Mouse (Mus musculus): ENCODE data around the gene Cyb561a3.

Gene Cyb561a3

GRCm38 (mm10) chr19:10590301-10590700 lies 13.3 kb downstream of the Cyb561a3 start:
- no peak for DNase-seq (ENCODE audit: low read depth, low spot score)

DNA sequence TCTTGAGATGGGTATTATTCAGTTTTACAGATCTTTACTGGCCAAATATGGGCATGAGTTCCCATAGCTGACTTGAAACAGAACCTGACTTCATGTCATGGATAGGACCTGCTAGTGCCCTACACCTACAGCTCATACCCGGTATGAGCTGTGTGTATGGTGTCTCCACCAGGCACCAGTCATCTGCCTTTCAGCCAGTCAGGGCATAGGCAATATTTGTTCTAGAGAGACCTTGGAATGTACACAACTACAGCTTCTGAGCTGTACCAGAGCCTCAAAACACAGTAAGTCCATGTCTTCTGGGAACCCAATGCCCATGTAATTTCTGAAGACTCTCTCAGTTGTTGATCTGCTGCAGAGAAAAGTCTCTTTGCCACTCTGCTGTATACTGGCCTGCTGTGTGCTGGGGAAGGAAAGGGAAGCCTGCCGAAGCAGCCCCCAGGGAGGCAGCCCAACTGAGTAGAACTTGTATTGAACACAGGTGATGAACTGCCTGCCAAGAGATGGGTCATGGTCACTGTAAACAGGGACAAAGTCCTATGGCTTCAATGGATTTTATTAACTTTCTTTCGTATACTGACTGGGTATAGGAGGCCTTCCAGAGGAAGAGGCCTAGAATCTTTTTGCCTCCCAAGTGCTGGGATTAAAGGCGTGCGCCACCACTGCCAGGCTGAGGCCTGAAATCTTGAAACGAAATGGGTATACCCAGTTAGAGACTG lies 14.8 kb downstream of the Cyb561a3 start:
- no peak for DNase-seq (ENCODE audit: low read depth, low spot score)

DNA sequence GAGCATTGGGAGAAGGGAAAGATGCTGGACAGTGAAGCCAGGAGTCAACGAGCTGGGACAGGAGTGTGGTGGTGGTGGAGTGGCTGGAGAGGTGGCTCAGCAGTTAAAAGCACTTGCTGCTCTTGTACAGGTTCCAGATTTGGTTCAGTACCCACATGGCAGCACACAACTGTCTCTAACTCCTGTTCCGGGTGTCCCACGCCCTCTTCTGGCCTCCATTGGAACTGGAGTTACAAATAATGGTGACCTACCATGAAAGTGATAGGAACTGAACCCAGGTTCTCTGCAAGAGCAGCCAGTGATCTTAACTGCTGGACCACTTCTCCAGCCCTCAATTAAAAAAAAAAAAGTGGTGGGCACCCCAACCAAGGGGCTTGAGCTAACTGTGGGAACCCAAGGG lies 21.2 kb downstream of the Cyb561a3 start:
- no peak for DNase-seq (ENCODE audit: low read depth, low spot score)

GRCm38 (mm10) chr19:10599648-10600047 lies 22.7 kb downstream of the Cyb561a3 start:
- no peak for DNase-seq (ENCODE audit: low read depth, low spot score)

DNA sequence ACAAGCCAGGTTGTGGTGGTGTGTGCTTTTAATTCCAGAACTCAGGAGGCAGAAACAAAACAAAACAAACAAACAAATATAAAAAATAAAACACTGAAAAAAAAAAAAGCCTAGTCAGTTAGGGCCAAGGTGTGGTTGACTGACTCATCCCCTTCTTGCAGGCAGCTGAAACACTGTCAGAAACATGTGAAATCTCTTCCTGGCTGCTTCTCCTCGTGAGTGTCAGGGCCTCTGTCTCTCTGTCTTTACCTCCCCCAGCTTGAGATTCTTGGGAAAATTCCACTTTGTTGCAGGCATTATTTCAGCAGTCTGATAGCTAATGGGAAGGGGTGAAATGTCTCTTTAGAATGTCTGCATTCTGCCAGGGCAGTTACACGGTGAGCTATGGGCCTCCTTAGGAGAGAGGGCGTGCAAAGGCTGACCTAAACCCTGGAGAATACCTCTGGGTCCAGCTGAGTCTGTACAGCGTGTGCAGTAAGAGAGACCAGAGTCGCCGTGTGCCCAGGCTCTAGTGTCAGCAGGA lies 25.3 kb downstream of the Cyb561a3 start:
- DNase-seq (ENCODE audit: low read depth, low spot score): no peak

DNA sequence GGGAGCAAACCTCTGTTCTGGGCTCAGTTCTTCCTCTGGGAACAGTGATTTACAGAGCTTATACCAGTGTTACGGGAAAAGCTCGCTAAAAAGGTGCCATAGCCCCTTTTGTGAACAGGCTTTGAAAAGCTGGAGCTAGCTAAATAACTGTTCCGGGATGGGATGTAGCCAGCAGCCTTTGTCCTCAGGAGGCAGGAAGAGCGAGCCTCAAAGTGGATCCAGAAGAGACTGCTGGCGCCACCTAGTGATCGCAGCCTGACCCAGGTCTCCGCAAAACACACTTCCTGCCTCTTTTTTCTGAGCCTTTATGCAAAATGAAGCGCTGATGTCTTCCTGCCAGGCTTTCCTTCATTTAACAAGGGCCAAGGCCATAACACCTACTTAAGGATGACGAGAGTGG lies 25.8 kb downstream of the Cyb561a3 start:
- DNase-seq (ENCODE audit: low read depth, low spot score): peak; percentile 73

GRCm38 (mm10) chr19:10603660-10604523 lies 26.9 kb downstream of the Cyb561a3 start:
- no peak for DNase-seq (ENCODE audit: low read depth, low spot score)

GRCm38 (mm10) chr19:10604534-10604933 lies 27.6 kb downstream of the Cyb561a3 start:
- no peak for DNase-seq (ENCODE audit: low read depth, low spot score)

- DNase-seq (ENCODE audit: low read depth, low spot score): peak; percentile 97
Measured at GRCm38 (mm10) chr19:10605293-10605900, 28.4 kb downstream of the Cyb561a3 start, which contains the start of the genes Ddb1 and Tkfc. Ddb1 (plus strand) TSS chr19:10605327. Tkfc (minus strand) TSS chr19:10605654.

DNA sequence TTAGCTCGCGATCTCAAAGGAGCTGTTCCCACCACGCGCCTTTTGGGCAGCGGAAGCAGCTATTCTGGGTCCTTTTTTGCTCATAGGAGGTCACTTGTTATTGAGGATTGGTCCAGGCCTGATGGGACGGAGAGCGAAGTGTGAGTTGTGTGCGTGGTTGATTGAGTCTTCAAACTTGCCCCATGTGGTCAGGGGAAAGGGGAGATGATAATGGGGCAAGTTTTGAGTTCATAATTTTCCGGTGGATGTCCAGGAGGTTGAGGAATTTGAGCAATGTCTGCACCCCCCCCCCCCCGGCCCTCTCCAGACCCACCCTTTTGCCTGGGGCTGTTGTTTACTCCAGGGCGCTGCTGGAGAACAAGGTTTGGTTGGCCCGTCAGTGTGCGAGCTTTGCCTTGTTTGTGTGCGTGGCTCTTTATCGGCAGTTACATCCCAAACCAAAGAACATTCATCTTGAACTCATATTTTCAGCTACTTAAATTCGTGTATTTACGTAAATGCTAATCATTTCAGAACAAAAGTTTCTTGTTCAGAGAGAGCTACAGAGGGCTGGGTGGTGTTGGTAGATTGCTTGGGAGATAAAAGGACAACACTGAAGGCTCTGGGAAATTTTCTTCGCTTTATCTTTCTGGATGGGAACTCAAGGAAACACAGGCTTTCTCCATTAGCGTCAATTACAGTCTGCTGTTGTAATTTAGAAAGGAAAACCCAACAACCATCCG lies 29.1 kb downstream of the Cyb561a3 start:
- no peak for DNase-seq (ENCODE audit: low read depth, low spot score)

DNA sequence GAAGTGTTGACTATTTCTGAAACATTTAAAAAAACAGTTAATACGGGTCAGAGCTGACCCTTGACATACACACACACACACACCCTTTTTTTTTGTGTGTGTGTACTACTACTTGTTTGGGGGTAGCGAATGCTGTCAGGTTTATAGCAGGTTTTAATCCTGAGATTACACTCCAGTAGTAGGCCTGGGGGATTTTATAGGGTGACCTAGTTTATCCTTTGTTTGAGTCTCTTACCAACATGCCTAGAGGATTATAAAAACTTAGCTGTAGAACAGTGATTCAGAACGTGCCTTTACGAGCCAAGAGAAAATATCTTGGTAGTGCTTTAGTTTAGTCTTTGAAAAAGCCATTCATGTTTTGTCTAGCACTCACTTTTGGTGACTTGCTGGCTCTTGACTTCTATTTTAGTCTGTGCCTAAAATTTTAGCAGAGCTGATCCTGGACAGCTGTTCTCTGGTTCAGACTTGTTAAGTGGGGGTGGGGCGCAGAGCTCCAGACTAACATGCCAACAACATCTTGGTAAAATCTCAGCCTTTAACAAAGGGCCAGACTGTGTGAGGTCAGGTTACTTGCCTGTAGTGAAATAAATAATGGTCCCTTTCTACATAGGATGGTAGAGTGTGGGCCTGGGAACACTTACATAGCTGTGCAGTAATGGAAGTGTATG lies 31.7 kb downstream of the Cyb561a3 start:
- no peak for DNase-seq (ENCODE audit: low read depth, low spot score)

GRCm38 (mm10) chr19:10634106-10634871 lies 57.3 kb downstream of the Cyb561a3 start, which contains the start of gene Vwce:
Vwce (plus strand) TSS chr19:10634213.
- DNase-seq (ENCODE audit: low read depth, low spot score): peak; percentile 6

DNA sequence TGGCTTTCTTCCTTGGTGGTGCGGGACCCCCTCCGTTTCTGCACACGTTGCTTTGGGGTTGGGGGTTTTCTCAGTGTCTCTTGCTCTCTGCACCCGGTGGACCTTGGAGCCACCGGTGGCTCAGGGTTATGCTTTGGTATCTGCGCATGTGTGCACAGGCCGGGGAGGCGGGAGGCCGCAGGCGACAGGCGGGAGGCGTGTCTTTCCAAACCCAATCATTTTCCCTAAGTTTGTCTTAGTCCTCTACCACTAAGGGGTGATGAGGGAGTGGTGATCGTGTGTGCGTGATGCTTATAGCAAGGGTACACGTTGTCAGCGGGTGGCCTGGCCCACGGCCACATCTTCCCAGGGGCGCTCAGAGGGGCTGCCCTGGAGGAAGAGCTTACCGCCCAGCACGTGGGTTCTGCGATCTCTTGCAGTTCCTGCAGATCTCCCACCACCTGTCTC lies 57.9 kb downstream of the Cyb561a3 start:
- DNase-seq (ENCODE audit: low read depth, low spot score): peak; percentile 60

- no peak for DNase-seq (ENCODE audit: low read depth, low spot score)
Measured at GRCm38 (mm10) chr19:10637840-10638239, 60.9 kb downstream of the Cyb561a3 start.

DNA sequence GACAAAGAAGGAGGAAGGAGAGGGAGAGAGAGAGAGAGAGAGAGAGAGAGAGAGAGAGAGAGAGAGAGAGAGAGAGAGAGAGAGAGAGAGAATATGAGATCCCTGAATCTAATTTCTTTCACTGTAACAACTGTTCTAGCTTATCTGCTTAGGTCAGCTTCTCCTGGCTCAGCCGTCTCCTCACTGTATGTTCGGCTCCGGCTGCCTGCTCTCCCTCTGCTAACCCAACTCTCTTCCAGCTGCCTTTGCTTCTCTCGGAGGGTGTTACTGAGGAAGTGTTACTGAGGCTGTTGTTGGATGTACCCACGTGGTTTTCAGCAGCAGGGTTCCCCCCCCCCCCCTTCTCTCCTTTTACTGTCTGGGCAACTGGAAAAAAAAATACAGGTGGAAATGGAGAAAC lies 63.1 kb downstream of the Cyb561a3 start:
- DNase-seq (ENCODE audit: low read depth, low spot score): no peak

DNA sequence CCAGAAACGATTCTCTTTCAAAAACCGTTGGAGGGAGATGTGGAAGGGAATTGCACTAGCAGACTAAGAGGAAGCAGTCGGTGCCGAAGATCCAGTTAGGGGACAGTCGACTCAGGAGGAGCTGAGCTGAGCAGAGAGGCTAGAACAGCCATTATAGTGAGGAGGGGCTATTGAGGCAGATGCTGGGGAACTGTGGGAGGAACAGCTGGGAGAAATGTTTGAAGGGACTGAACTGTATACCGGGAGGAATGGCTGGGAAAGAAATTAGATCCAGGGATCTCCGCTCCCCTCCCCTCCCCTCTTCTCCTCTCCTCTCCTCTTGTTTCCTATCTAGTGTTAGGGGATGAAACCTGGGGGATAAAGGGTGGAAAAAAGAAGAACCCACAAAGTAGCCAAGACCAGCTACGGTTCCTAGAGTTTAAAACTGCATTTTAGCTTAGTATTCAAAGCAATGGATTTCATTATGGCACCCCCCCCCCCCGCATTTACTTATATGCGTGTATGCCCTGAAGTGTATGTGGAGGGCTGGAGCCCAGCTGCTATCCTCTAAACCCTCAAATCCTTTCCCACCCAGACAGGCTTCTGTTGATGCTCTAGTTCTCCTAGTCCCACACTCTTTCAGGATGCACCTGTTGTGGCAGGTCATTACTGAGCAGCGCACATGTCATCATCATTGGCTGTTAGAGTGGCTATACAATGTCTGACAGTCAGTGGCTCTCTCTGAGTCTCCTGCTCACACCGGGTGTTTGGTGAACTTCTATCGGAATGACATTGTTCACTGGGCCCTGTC lies 63.8 kb downstream of the Cyb561a3 start:
- DNase-seq (ENCODE audit: low read depth, low spot score): no peak

All from telencephalon, adult 2 months (tissue).